Comparison of ENCODE assay signal across 8 mouse cellular contexts in the genomic region with DNA sequence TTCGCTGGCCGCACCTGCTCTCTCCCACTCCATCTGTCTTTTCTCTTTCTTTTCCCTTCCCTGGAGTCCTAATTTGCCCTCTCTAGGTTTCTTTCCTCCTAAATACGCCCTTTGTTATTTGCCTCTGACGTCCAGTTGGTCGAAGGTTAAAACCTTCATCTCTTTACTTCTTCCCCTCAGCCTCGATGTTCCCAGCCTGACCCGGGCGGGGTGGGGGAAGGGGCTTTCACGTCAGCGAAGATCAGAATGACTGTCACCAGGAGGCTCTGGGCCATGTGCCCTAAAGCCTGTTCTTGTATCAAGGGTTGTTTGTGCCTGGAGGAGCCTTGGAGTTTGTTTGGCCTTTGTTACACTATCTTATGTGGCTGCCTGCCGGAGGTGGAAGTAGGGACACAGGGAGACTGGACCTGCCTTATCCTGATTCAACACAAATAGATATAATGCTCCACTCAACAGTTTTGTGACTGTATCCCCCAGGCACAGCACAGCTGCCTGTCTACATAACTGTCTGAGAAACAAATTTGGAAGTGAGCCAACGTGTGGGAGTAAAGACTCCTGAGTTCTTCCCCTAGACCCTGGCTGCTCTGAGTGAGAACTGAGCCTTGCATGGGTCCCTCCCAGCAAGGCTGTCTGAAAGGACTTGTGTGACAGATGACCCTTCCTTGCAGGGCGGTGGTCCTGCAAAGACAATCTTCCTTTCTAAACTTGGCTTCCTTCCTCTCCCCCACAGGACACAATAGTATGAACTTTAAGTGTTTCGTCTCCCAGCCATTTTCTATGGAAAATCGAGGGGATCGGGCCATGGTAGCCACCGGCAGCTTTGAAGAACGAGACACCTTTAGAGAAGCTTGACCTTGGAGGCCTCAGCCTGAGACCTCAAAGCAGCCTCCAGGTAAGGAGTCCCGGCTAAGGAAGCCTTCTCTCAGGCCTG. TPM values are rescaled to one million over a fixed set of nuclear protein-coding genes. Genes with fewer than 3 reads are reported as not detected.
DNase-seq lines count a peak whose midpoint lies in the region; ATAC-seq and TF ChIP-seq lines count a peak whose summit lies in the region.

No protein-coding gene starts in this region.

- H3K27me3 ChIP-seq in embryonic facial prominence, embryonic 10.5 days (replicated peaks; ENCODE audit: low read depth, poor library complexity, severe bottlenecking) = peaks cover 30% of the 10 kb centered on the region
- H3K27me3 ChIP-seq in limb, embryonic 13.5 days = no peaks in the 10 kb centered on the region
- H3K27me3 ChIP-seq in midbrain, embryonic 12.5 days = peaks cover 29% of the 10 kb centered on the region
- H3K27me3 ChIP-seq in testis, adult 2 months (ENCODE audit: control insufficient read depth, insufficient read depth, low read length) = no peaks in the 10 kb centered on the region; the same call in 1 of the 2 replicates

- peak overlapping the region; percentile 64 for H3K4me3 ChIP-seq in embryonic facial prominence, embryonic 10.5 days
- H3K4me3 ChIP-seq in limb, embryonic 13.5 days = peak overlapping the region; percentile 52
- peak overlapping the region; percentile 42 for H3K4me3 ChIP-seq in midbrain, embryonic 12.5 days
- peak overlapping the region; percentile 77 for H3K4me3 ChIP-seq in testis, adult 2 months (ENCODE audit: control insufficient read depth, low read depth, low read length)

- no peak for TF ChIP-seq CTCF in testis, adult 2 months (IDR thresholded peaks at IDR 0.05; ENCODE audit: control insufficient read depth, insufficient read depth, insufficient replicate concordance, low read depth, low read length)

- 39% methylated on average over 19 of the region's 19 CpGs for WGBS in embryonic facial prominence, embryonic 10.5 days
- 35% methylated on average over 19 of the region's 19 CpGs for WGBS in limb, embryonic 13.5 days
- 41% methylated on average over 19 of the region's 19 CpGs for whole genome bisulfite sequencing in midbrain, embryonic 12.5 days

- H3K4me2 ChIP-seq in limb, embryonic 13.5 days (replicated peaks) = peak overlapping the region; percentile 83
- peak overlapping the region; percentile 76 for H3K4me2 ChIP-seq in midbrain, embryonic 12.5 days (replicated peaks)

- peaks cover 23% of the 10 kb centered on the region for H3K36me3 ChIP-seq in embryonic facial prominence, embryonic 10.5 days (replicated peaks)
- peaks cover 23% of the 10 kb centered on the region for H3K36me3 ChIP-seq in limb, embryonic 13.5 days
- H3K36me3 ChIP-seq in midbrain, embryonic 12.5 days = peaks cover 7% of the 10 kb centered on the region; the same call in 1 of the 2 replicates
- H3K36me3 ChIP-seq in testis, adult 2 months (ENCODE audit: control insufficient read depth, insufficient read depth, low read length) = no peaks in the 10 kb centered on the region

- H3K9me3 ChIP-seq in embryonic facial prominence, embryonic 10.5 days = no peaks in the 10 kb centered on the region
- no peaks in the 10 kb centered on the region for H3K9me3 ChIP-seq in limb, embryonic 13.5 days
- H3K9me3 ChIP-seq in midbrain, embryonic 12.5 days = no peaks in the 10 kb centered on the region

- peak overlapping the region; percentile 86 for H3K27ac ChIP-seq in embryonic facial prominence, embryonic 10.5 days (replicated peaks)
- H3K27ac ChIP-seq in limb, embryonic 13.5 days = peak overlapping the region; percentile 72; the same call in 1 of the 2 replicates
- H3K27ac ChIP-seq in midbrain, embryonic 12.5 days (replicated peaks) = 0 out of 2 replicates have a peak overlapping the region, but pooled peaks have one; percentile 55
- peak overlapping the region; percentile 78 for H3K27ac ChIP-seq in testis, adult 2 months (ENCODE audit: control insufficient read depth, insufficient read depth, low read depth, low read length)

- 0 out of 2 replicates have a peak, but pooled peaks have one; percentile 37 for ATAC-seq in limb, embryonic 13.5 days (ENCODE audit: low FRiP score, low read depth)
- ATAC-seq in midbrain, embryonic 12.5 days (ENCODE audit: low FRiP score, low read depth) = no peak

- intact Hi-C loops in heart, postnatal 10 days (cut with DNase I) = loop anchor here (1.0 to 2.0 kb wide), 2 partner anchors 29 to 64 kb away; no protein-coding TSS in a partner anchor

- no peak for TF ChIP-seq POLR2A in testis, adult 2 months (IDR thresholded peaks at IDR 0.05; ENCODE audit: control insufficient read depth, low read depth, low read length)

- peak overlapping the region; percentile 67 for H3K9ac ChIP-seq in limb, embryonic 13.5 days
- H3K9ac ChIP-seq in midbrain, embryonic 12.5 days (replicated peaks) = 0 out of 2 replicates have a peak overlapping the region, but pooled peaks have one; percentile 55

- peak; percentile 55 for DNase-seq in ovary, postnatal 36 days (ENCODE audit: low spot score)
- DNase-seq in ovary, postnatal 10 days (ENCODE audit: low spot score) = no peak
- peak; percentile 45 for DNase-seq in embryonic facial prominence, embryonic 10.5 days (ENCODE audit: low spot score)
- DNase-seq in heart, postnatal 10 days = peak; percentile 80 to 84
- DNase-seq in gastrocnemius, postnatal 4 days (ENCODE audit: low spot score in 2 of 2) = no peak

- peaks cover 57% of the 10 kb centered on the region for H3K4me1 ChIP-seq in embryonic facial prominence, embryonic 10.5 days
- H3K4me1 ChIP-seq in limb, embryonic 13.5 days = peaks cover 49% of the 10 kb centered on the region
- peaks cover 38% of the 10 kb centered on the region for H3K4me1 ChIP-seq in midbrain, embryonic 12.5 days
- peaks cover 14% of the 10 kb centered on the region for H3K4me1 ChIP-seq in testis, adult 2 months (ENCODE audit: control insufficient read depth, insufficient read depth, low read length)

RNA-seq across cellular contexts. Expression of a gene that starts 0.6 kb away (rescaled TPM):
- 101 and 105 TPM in 2 replicates for polyA plus RNA-seq in embryonic facial prominence, embryonic 10.5 days (2016; fragmentation: Nextera tagmentation; extraction: Ambion mirVana)
- 100 to 1,000 TPM; 835 to 891 TPM for total RNA-seq in heart, postnatal 10 days (2021)
- 143 and 155 TPM in 2 replicates for polyA plus RNA-seq in limb, embryonic 13.5 days (2015; fragmentation: Nextera tagmentation; extraction: Ambion mirVana)
- 68.6 and 87.1 TPM in 2 replicates for polyA plus RNA-seq in midbrain, embryonic 12.5 days (2016; fragmentation: Nextera tagmentation; extraction: Ambion mirVana)
- polyA plus RNA-seq in testis, adult 2 months (2012; rRNA removed) = 42.2 and 53.2 TPM in 2 replicates
- 100 to 1,000 TPM; 191 to 225 TPM for total RNA-seq in gastrocnemius, postnatal 4 days (2021)

RNA-seq across cellular contexts. Expression of a gene that starts 21.0 kb away (rescaled TPM):
- 0.11 TPM in 1 of 2 replicates, not detected in the other for polyA plus RNA-seq in embryonic facial prominence, embryonic 10.5 days (2016; fragmentation: Nextera tagmentation; extraction: Ambion mirVana)
- 100 to 1,000 TPM in 1 of 2 experiments, 10 to 100 TPM in 1; 62.7 to 107 TPM for total RNA-seq in heart, postnatal 10 days (2021)
- 0.08 TPM in 1 of 2 replicates, not detected in the other for polyA plus RNA-seq in limb, embryonic 13.5 days (2015; fragmentation: Nextera tagmentation; extraction: Ambion mirVana)
- polyA plus RNA-seq in midbrain, embryonic 12.5 days (2016; fragmentation: Nextera tagmentation; extraction: Ambion mirVana) = not detected in 2 replicates
- 0.73 and 1.2 TPM in 2 replicates for polyA plus RNA-seq in testis, adult 2 months (2012; rRNA removed)
- total RNA-seq in gastrocnemius, postnatal 4 days (2021) = 10 to 100 TPM; 46.7 to 47.5 TPM

RNA-seq across cellular contexts. Expression of a gene that starts 21.0 kb away (rescaled TPM):
- 0.27 and 0.38 TPM in 2 replicates for polyA plus RNA-seq in embryonic facial prominence, embryonic 10.5 days (2016; fragmentation: Nextera tagmentation; extraction: Ambion mirVana)
- not detected for total RNA-seq in heart, postnatal 10 days (2021)
- 0.17 and 0.24 TPM in 2 replicates for polyA plus RNA-seq in limb, embryonic 13.5 days (2015; fragmentation: Nextera tagmentation; extraction: Ambion mirVana)
- 0.37 and 0.93 TPM in 2 replicates for polyA plus RNA-seq in midbrain, embryonic 12.5 days (2016; fragmentation: Nextera tagmentation; extraction: Ambion mirVana)
- 528 and 538 TPM in 2 replicates for polyA plus RNA-seq in testis, adult 2 months (2012; rRNA removed)
- under 1 TPM; 0.18 to 0.20 TPM for total RNA-seq in gastrocnemius, postnatal 4 days (2021)

RNA-seq across cellular contexts. Expression of a gene that starts 43.1 kb away (rescaled TPM):
- 17.8 and 19.3 TPM in 2 replicates for polyA plus RNA-seq in embryonic facial prominence, embryonic 10.5 days (2016; fragmentation: Nextera tagmentation; extraction: Ambion mirVana)
- 10 to 100 TPM in 1 of 2 experiments, 1 to 10 TPM in 1; 8.4 to 15.3 TPM for total RNA-seq in heart, postnatal 10 days (2021)
- polyA plus RNA-seq in limb, embryonic 13.5 days (2015; fragmentation: Nextera tagmentation; extraction: Ambion mirVana) = 18.3 and 18.5 TPM in 2 replicates
- polyA plus RNA-seq in midbrain, embryonic 12.5 days (2016; fragmentation: Nextera tagmentation; extraction: Ambion mirVana) = 15.6 and 17.8 TPM in 2 replicates
- polyA plus RNA-seq in testis, adult 2 months (2012; rRNA removed) = 29.5 and 29.6 TPM in 2 replicates
- 10 to 100 TPM; 10.7 to 13.1 TPM for total RNA-seq in gastrocnemius, postnatal 4 days (2021)

Comparison
In these comparisons a context has a peak if more than half of its experiments do, and no peak if none do; other contexts are left out.
1. DNase-seq: peak in ovary, postnatal 36 days (single experiment), embryonic facial prominence, embryonic 10.5 days (single experiment) and heart, postnatal 10 days (2 of 2); none in ovary, postnatal 10 days (single experiment) and gastrocnemius, postnatal 4 days (0 of 2).
2. RNA of a gene that starts 21.0 kb away (polyA plus RNA-seq): 528 to 538 TPM in testis, adult 2 months; 0.37 to 0.93 TPM in midbrain, embryonic 12.5 days, 0.27 to 0.38 TPM in embryonic facial prominence, embryonic 10.5 days and 0.17 to 0.24 TPM in limb, embryonic 13.5 days; every median in the first group is over 100 times any median in the second.
3. Peak in every context shown above with its lines, with median percentiles within 50 percentile points of each other: H3K27ac ChIP-seq and H3K4me3 ChIP-seq.